Mouse (Mus musculus) cerebellum, postnatal 25 days (tissue): ENCODE data around the gene Mettl26.
A peak's percentile ranks its signal among the peaks of the same experiment; 100 is the strongest.

Source experiments
- DNase-seq, 2 experiments: peaks; one replicate each; pipeline ENCODE4 v3.0.0; 2021; ENCODE audit warnings: mixed read lengths in 2 of 2

Mettl26 gene

GRCm38 (mm10) chr17:25837533-25837932 is 37.3 kb upstream of the Mettl26 start:
- no peak for DNase-seq

DNA sequence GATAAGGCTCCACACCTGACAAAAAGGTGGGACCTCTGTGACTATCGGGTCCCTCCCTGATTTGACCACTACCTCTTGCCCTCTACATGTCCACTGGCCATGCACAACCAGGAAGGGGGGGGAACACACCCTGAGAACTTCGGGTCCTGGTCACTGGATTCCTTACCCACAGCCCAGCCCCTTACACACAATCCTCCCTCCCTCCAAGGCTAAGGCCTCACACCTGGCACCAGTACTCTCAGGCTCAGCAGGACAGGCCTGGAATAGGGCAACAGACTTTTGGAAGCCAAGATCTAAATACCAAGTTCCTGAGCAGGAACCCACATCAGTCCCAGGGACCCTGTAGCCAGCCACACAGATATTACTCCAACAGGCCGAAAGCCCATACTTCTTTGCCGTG is 36.0 kb upstream of the Mettl26 start:
- DNase-seq: no peak

DNA sequence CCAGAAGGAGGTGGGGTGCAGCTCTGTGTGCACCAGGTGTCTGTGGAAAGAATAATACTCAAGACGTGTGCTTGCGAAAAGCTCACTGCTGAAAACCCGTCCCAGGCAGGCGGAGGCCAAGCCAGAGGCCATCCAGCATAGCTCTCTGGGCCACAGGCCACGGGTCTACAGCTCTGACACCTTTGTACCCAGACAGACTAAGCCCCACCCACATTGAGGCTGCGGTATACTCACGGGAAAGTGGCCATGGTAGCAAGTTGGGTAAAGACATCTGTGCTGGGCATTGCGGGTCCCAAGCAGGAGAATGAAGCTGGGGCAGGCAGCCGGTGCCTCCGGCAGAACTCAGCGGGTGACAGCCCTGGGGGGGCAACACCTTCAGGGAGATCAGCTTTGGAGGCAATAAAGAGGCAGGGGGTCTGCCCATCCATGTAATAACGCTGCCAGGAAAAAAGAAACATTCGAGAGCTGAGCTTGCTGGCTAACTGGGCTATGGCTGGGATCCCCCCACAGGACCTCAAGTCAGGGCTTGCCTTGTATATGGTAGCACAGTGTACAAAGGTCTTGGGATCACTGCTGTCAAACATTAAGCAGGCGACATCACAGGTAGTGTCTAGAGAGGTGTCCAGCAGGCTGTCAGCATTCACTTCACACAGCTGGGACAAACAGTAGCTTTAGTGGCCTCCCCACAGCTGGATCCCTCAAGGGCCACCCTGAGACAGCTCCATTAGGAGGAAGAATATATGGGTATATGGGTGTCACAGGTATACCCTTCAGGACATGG is 35.2 kb upstream of the Mettl26 start:
- no peak for DNase-seq

DNA sequence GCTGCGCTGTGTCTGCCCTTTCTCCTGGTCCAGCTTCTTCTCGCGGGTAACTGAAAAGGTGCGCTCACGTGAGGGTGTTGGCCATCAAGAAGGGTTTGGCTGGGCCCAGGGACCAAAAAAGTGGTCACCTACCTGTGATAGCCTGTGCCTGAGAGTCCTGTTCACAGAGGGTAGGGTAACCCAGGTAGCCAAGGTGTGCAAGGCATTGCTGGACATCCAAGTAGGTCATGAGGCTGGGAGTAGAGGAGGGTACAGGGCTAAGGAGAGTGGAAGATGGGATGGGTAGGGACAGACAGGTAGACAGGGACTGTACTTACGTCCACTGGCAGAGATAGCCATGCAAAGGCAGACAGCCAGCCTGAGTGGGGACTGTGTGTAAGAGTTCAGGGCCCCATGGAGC is 34.4 kb upstream of the Mettl26 start:
- DNase-seq: no peak

DNA sequence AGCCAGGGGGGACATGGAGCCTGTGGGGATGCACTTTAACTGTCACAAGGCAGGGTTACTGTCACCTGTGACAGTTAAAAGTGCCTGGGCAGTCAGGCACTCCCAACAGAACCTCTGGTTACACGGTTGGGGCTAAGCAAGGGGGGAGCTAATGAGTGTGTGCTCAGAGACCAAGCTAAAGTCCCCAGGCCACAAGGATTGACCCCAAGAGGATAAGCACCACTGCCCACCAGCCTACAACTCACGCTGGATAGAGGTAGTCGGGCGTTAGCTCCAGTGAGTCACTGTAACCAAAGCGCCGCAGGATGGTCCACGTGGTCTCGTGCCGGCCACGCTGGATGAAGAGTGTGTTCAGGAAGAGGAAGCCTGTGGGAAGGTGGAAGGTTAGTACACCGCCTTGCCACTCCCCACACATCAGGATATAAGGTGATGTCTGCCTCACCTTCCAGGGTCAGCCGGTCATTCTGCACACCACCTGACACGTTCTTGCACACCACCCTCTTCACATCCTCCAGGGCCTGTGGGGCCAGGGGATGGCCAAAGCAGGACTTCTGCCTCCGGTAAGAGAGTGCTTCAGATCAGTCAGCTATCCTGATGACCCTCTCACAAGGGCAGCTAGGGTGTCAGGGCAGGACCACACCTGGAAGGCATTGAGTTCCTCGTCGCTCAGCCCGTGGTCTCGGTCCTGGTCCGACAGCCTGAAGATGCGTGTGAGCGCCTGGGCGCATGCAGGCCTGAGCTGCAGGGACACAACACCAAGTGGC is 33.6 kb upstream of the Mettl26 start, which contains the start of gene Gm20683:
Gm20683 (minus strand) TSS at position 647 of the 764 bp plus-strand sequence.
- no peak for DNase-seq

DNA sequence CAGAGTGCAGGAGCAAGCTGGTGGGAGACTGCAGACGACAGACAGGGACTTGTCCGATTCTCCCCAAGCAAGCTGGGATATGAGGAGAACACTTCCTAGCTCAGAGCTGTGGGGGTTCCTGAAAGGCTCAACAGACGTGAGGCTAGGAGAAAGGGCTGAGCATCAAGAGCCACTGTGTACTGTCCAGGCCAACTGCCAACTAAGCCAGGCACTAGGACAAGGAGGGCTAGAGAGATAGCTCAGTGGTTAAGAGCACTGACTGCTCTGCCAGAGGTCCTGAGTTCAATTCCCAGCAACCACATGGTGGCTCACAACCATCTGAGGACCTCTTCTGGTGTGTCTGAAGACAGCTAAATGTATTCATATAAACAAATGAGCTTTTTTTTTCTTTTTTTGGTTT is 32.4 kb upstream of the Mettl26 start:
- DNase-seq: no peak

GRCm38 (mm10) chr17:25843122-25843521 is 31.8 kb upstream of the Mettl26 start:
- DNase-seq: no peak

DNA sequence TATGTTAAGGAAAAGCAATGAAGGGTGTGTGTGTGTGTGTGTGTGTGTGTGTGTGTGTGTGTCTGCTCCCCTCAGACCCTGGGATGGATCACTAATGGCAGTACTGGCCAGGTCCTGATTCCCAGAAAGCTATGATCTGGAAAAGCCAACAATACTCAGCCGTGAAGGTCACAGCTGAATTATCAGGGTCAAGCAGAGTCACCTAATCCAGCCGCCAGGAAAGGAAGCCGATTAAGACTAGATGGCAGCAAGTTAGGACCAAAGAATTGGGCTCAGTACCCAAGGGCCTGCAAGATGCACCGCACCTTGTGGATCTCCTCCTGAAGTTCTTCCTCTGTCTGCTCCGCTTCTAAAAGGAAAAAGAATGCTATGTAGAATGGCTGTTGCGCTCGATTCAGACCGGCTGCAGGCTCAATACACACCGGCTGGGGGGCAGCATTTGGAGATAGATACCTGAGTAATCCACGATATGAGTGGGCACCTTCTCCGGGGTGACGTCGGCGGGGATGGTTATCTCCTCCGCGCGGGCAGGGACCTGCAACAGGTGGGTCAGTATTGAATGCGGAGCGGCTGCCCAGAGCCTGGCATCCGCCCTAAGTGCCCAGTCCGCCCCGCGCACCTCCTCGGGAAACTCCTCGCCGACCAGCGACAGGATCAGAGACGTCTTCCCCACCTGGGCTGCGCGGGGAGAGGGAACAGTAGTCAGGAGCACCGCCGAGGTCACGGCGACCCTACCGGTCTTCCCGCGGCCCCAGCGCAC is 31.1 kb upstream of the Mettl26 start:
- DNase-seq: peak in 1 of 2 experiments; percentile 66

- peak; percentile 92 to 96 for DNase-seq
These were observed 30.4 kb upstream of the Mettl26 start, which contains the start of gene Rhot2 for GRCm38 (mm10) chr17:25844396-25844901. Gene Rhot2 (minus strand): TSS chr17:25844851.

GRCm38 (mm10) chr17:25860229-25860628 is 14.6 kb upstream of the Mettl26 start:
- DNase-seq: no peak

DNA sequence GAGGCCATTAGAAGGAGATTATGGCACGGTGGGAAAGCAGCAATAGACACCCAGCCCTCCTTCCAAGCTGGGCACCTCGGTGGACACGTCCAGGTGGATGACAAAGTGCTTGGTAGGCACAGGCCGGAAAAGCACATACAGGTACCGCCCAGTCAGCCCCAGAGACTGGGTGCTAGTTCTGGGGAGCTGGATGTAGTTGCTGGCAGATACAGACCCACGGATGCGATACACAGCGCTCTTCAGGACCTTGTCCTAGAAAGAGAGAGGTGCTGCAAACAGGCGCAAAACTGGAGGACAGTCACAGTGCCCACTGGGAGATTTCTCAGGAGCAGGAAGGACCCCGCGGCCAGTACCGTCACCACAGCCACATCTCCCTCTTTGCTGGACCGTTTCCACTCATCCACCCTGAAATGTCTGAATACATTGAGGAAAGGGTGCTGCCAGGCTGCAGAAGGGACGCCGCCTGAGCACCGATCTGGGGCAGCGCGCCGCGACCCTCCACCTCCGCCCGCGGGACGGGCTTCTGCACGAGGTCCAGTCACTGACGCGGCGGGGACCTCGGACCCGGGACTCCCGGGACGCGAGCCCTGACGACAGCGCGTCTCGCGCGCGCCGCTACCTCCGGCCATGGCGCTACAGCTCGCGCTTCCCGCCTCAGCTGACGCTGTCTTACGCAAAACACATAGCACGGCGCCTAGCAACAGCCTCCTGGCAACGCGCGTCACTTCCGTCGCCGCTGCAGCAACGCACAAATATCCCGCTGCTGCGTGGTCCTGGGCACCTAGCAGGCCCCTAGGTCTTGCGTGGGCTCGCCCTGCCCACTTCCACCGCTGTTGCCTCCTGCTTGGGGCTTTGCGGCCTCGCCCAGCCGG is 13.8 kb upstream of the Mettl26 start, which contains the start of gene Wdr90:
Wdr90 (minus strand) TSS at position 670 of the 872 bp plus-strand sequence.
- peak; percentile 92 to 93 for DNase-seq

- DNase-seq: no peak
These were observed 12.9 kb upstream of the Mettl26 start for GRCm38 (mm10) chr17:25861704-25862612.

DNA sequence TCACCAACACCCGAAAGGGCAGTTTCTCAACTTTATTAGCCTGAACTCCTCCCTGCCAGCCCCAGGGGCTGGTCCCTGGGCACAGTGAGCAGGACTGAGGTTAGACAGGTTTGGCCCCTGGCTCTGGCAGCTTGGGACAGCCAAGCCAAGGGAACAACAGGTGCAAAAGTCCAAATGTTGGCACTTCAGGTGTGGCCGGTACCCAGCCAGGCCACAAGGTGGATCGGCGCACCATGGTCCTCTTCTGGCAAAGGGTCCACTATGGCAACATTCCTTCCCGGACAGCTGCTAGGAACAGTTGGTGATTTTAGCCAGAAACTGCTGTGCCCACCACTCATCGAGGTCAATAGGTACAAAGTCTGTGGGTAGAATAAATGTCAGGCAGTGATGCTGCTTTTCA is 11.2 kb upstream of the Mettl26 start:
- no peak for DNase-seq

- DNase-seq: no peak
These were observed 10.6 kb upstream of the Mettl26 start for GRCm38 (mm10) chr17:25864311-25864710.

DNA sequence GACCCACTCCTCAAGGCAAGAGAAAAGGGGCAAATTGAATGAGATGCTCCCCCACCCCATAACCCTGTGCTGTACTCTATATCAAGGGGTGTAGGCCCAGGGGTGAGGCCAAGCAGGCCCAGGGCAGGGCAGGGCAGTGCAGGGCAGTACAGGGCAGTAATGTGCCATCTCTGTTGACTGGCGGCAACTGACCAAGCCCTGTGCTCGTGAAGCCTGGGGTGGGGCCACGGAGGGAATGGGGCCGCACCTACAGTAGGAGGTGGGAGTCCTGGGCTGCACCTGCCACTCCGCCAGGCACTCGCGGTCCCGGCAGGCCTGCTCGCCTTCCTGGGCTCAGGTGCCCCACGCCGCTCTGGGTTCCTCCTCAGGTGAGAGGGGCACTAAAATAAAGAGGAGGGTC is 9.6 kb upstream of the Mettl26 start:
- peak in 1 of 2 experiments; percentile 20 for DNase-seq

GRCm38 (mm10) chr17:25866172-25866571 is 8.7 kb upstream of the Mettl26 start:
- DNase-seq: peak in 1 of 2 experiments; percentile 9

- DNase-seq: no peak
These were observed 7.4 kb upstream of the Mettl26 start for GRCm38 (mm10) chr17:25867509-25867835.

- peak in 1 of 2 experiments; percentile 66 for DNase-seq
These were observed 6.9 kb upstream of the Mettl26 start for GRCm38 (mm10) chr17:25867836-25868600.

DNA sequence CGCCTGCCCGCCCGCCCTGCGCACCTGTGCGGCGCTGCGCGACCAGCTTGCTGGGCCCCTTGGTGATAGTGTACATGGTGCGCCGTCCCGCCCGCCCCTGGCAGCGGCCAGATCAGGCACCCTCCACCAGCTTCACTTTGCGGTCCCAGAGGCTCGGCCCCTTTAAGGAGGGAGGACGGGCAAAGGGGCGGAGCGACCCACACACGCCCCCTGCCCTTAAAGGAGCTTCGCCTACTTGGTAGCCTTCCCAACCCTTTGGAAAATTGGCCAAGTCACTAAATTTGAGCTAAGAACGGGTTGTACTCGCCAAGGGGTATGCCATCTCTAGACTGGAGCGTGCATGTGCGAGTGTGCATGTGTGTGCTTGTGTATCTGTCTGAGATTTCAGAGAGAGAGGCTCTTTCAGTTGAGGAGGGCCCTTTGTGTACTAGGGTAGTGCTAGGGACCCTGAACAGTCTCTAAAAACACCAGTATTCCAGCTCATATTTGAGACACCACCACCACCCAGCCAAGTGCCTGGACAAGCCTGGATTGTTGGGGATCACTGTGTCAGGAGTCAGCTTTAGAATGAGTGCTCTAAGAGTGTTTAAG is 6.2 kb upstream of the Mettl26 start, which contains the start of gene Mcrip2:
Mcrip2 (minus strand) TSS at position 164 of the 591 bp plus-strand sequence.
- DNase-seq: peak; percentile 86 to 88
